Mouse (Mus musculus): Measurements from ENCODE around the gene Mip.

DNA sequence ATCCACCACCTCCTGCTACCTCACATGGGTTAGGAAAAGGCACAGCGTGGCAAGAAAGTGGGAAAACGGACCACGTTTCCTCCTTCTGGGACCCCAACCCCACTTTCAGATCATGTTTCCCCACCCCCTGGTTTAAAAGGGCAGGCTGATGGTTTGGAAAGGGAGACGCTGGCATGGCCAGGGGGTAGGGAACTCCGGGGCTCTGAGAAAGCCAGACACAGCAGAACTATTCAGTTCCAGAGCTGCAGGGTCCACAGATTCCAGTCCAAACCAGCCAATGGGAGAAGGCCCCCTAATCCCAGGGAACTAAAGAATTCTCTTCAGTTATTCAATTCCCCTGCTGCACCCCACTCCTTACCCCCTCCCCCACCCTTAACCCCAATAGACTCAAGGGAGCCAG lies 574 bp upstream of the Mip start:
- no peak for TF ChIP-seq ZNF384 (IDR thresholded peaks at IDR 0.05; ENCODE audit: low read depth, low read length)
- no peak for TF ChIP-seq ZC3H11A (IDR thresholded peaks at IDR 0.05; ENCODE audit: borderline replicate concordance, low read depth, low read length)

Measured in ES-E14 (cell line).